Mouse (Mus musculus) myocyte (in vitro differentiated cells): ENCODE measurements at regions not wholly inside any gene's neighbourhood (a gene's known extent, or its start where the extent isn't known, plus 50 kb on each side); places are given as distances from the start of the nearest gene placed in this dataset.

ENCODE experiments used
- H3K27me3 ChIP-seq: one replicate; pipeline ENCODE4 v1.6.1; 2011; ENCODE audit not compliant: control insufficient read depth, insufficient read depth, insufficient read length
- H3K36me3 ChIP-seq: one replicate; pipeline ENCODE4 v1.6.1; 2011; ENCODE audit not compliant: control insufficient read depth, insufficient read depth
- H3K4me2 ChIP-seq: one replicate; pipeline ENCODE4 v1.6.1; 2011; ENCODE audit warnings: low read depth, control low read depth
- H3K4me3 ChIP-seq: one replicate; pipeline ENCODE4 v1.5.1; 2011; ENCODE audit warnings: mild to moderate bottlenecking, control low read depth, moderate library complexity
- H3K79me2 ChIP-seq: one replicate; pipeline ENCODE4 v1.6.1; 2011; ENCODE audit not compliant: control insufficient read depth, insufficient read depth
- H3ac ChIP-seq: one replicate; pipeline ENCODE4 v1.6.1; 2011; ENCODE audit not compliant: control insufficient read depth, insufficient read length
- CEBPB ChIP-seq: IDR thresholded peaks from 2 replicates; pipeline ENCODE4 v1.6.1; 2011; ENCODE audit warnings: mild to moderate bottlenecking, moderate library complexity; ENCODE audit not compliant: poor library complexity, insufficient read depth, severe bottlenecking
- E2F4 ChIP-seq: IDR thresholded peaks from one replicate; pipeline ENCODE4 v1.6.1; 2011; ENCODE audit warnings: mild to moderate bottlenecking, control low read depth, moderate library complexity; ENCODE audit not compliant: insufficient read depth
- MAX ChIP-seq: IDR thresholded peaks from one replicate; pipeline ENCODE4 v1.6.1; 2011; ENCODE audit warnings: low read depth, mild to moderate bottlenecking, control low read depth
- MYOD1 ChIP-seq, 3 experiments: IDR thresholded peaks; one replicate each; pipeline ENCODE4 v1.6.1; 2011; ENCODE audit warnings: control low read depth in 2 of 3, low read depth in 2 of 3, mild to moderate bottlenecking in 2 of 3, moderate library complexity in 1 of 3; ENCODE audit not compliant: insufficient read length in 2 of 3, control insufficient read depth in 1 of 3
- MYOG ChIP-seq, 3 experiments: IDR thresholded peaks; one replicate each; pipeline ENCODE4 v1.6.1; 2011; ENCODE audit warnings: control low read depth in 2 of 3, low read depth in 2 of 3, mild to moderate bottlenecking in 2 of 3; ENCODE audit not compliant: insufficient read length in 2 of 3, control insufficient read depth in 1 of 3, insufficient read depth in 1 of 3
- POLR2A ChIP-seq: IDR thresholded peaks from one replicate; pipeline ENCODE4 v1.6.1; 2011; ENCODE audit warnings: low read depth, mild to moderate bottlenecking, control low read depth, moderate library complexity; ENCODE audit not compliant: insufficient read length
- POLR2AphosphoS2 ChIP-seq: IDR thresholded peaks from one replicate; pipeline ENCODE4 v1.6.1; 2011; ENCODE audit warnings: low read depth, control low read depth; ENCODE audit not compliant: insufficient read length
- REST ChIP-seq: IDR thresholded peaks from one replicate; pipeline ENCODE4 v1.6.1; 2011; ENCODE audit warnings: mild to moderate bottlenecking, control low read depth, moderate library complexity; ENCODE audit not compliant: insufficient read depth, insufficient read length
- SRF ChIP-seq: IDR thresholded peaks from one replicate; pipeline ENCODE4 v1.6.1; 2011; ENCODE audit warnings: low read depth; ENCODE audit not compliant: control insufficient read depth, insufficient read length
- TCF12 ChIP-seq: IDR thresholded peaks from one replicate; pipeline ENCODE4 v1.6.1; 2011; ENCODE audit warnings: mild to moderate bottlenecking, control low read depth; ENCODE audit not compliant: poor library complexity, insufficient read depth, severe bottlenecking
- TCF3 ChIP-seq: IDR thresholded peaks from one replicate; pipeline ENCODE4 v1.6.1; 2011; ENCODE audit warnings: low read depth, control low read depth; ENCODE audit not compliant: insufficient read length
- USF1 ChIP-seq: IDR thresholded peaks from one replicate; pipeline ENCODE4 v1.6.1; 2011; ENCODE audit warnings: low read depth, mild to moderate bottlenecking, control low read depth, moderate library complexity

- no peak overlapping the region for H3K4me2 ChIP-seq
- TF ChIP-seq TCF12, result no peak
- TF ChIP-seq CEBPB, result no peak
- no peak for TF ChIP-seq REST
- no peak for TF ChIP-seq POLR2AphosphoS2
- no peak for TF ChIP-seq USF1
These were observed 138.6 kb upstream of the Col8a1 start for GRCm38 (mm10) chr16:57893111-57893510.

GRCm38 (mm10) chr16:57893698-57894352 lies 139.3 kb upstream of the Col8a1 start:
- Histone ChIP-seq H3K36me3 (no peaks in the 10 kb centered on the region), H3K27me3 (no peaks in the 10 kb centered on the region), H3K79me2 (no peaks in the 10 kb centered on the region), H3ac (no peak overlapping the region), H3K4me2 (no peak overlapping the region), H3K4me3 (no peak overlapping the region)
- no peak for TF ChIP-seq POLR2A
- TF ChIP-seq TCF3, result no peak
- TF ChIP-seq MYOD1 (IDR thresholded peaks at IDR 0.05; ENCODE audit: control insufficient read depth in 1 of 3, insufficient read length in 2 of 3, low read depth in 2 of 3), result no peak
- no peak for TF ChIP-seq TCF12

More at GRCm38 (mm10) chr16:57893111-57893510, 138.6 kb upstream of the Col8a1 start:
- Histone ChIP-seq H3K36me3 (no peaks in the 10 kb centered on the region), H3K27me3 (no peaks in the 10 kb centered on the region), H3ac (no peak overlapping the region), H3K79me2 (no peaks in the 10 kb centered on the region), H3K4me3 (no peak overlapping the region)

- TF ChIP-seq POLR2A (no peak), MYOD1 (IDR thresholded peaks at IDR 0.05; ENCODE audit: control insufficient read depth in 1 of 3, insufficient read length in 2 of 3, low read depth in 2 of 3) (no peak), E2F4 (no peak), USF1 (no peak), REST (no peak)
- Histone ChIP-seq H3K4me2 (no peak overlapping the region), H3K27me3 (no peaks in the 10 kb centered on the region), H3K36me3 (no peaks in the 10 kb centered on the region), H3K4me3 (no peak overlapping the region), H3K79me2 (no peaks in the 10 kb centered on the region), H3ac (no peak overlapping the region)
These were observed 146.5 kb upstream of the Col8a1 start for GRCm38 (mm10) chr16:57901006-57901405.

- Histone ChIP-seq H3ac (no peak overlapping the region), H3K4me3 (no peak overlapping the region), H3K36me3 (no peaks in the 10 kb centered on the region), H3K27me3 (no peaks in the 10 kb centered on the region), H3K79me2 (no peaks in the 10 kb centered on the region), H3K4me2 (no peak overlapping the region)
- TF ChIP-seq POLR2A (no peak), MYOD1 (IDR thresholded peaks at IDR 0.05; ENCODE audit: control insufficient read depth in 1 of 3, insufficient read length in 2 of 3, low read depth in 2 of 3) (no peak), MYOG (IDR thresholded peaks at IDR 0.05; ENCODE audit: control insufficient read depth in 1 of 3, insufficient read depth in 1 of 3, insufficient read length in 2 of 3, low read depth in 2 of 3) (no peak), POLR2AphosphoS2 (no peak), TCF12 (no peak), SRF (no peak), CEBPB (no peak), E2F4 (no peak), TCF3 (no peak), REST (no peak), USF1 (no peak), MAX (no peak)
These were observed 148.0 kb upstream of the Col8a1 start for GRCm38 (mm10) chr16:57902498-57902897.

- TF ChIP-seq POLR2AphosphoS2 (no peak), TCF12 (no peak), POLR2A (no peak), USF1 (no peak), CEBPB (no peak), MYOD1 (IDR thresholded peaks at IDR 0.05; ENCODE audit: control insufficient read depth in 1 of 3, insufficient read length in 2 of 3, low read depth in 2 of 3) (no peak), REST (no peak), TCF3 (no peak), E2F4 (no peak), MAX (no peak), SRF (no peak), MYOG (IDR thresholded peaks at IDR 0.05; ENCODE audit: control insufficient read depth in 1 of 3, insufficient read depth in 1 of 3, insufficient read length in 2 of 3, low read depth in 2 of 3) (no peak)
- Histone ChIP-seq H3K27me3 (no peaks in the 10 kb centered on the region), H3ac (no peak overlapping the region), H3K4me3 (no peak overlapping the region), H3K79me2 (no peaks in the 10 kb centered on the region), H3K4me2 (no peak overlapping the region), H3K36me3 (no peaks in the 10 kb centered on the region)
These were observed 157.5 kb upstream of the Col8a1 start for GRCm38 (mm10) chr16:57912001-57912400.
